Mouse (Mus musculus) lung, embryonic 14.5 days (tissue): ENCODE data around the gene Zbtb11. TPM values are rescaled to one million over a fixed set of nuclear protein-coding genes. Genes with fewer than 3 reads are reported as not detected.
A peak's percentile ranks its signal among the peaks of the same experiment; 100 is the strongest.
"Not testable (repeated sequence)": the region's sequence is repeated elsewhere in the genome, so short reads cannot be mapped to it uniquely, and the experiment has no call there.

Experiments
- ATAC-seq: fragments of 200-750 bp; cut with Nextera tagmentation; 2 replicates; pipeline ENCODE4 v1.8.0; 2017; ENCODE audit warnings: mild to moderate bottlenecking, moderate TSS enrichment, moderate library complexity; ENCODE audit not compliant: insufficient read depth
- DNase-seq: peaks from one replicate; pipeline ENCODE4 v3.0.0-alpha.2; 2015
- H3K27ac ChIP-seq: fragments of 300-500 bp; sonication (generic); 2 replicates; pipeline ENCODE4 v1.5.1; 2014; ENCODE audit warnings: low read depth, mild to moderate bottlenecking, moderate library complexity
- H3K27me3 ChIP-seq: fragments of 300-500 bp; sonication (generic); 2 replicates; pipeline ENCODE4 v1.6.1; 2014; ENCODE audit warnings: low read length, control low read depth; ENCODE audit not compliant: insufficient read depth
- H3K36me3 ChIP-seq: fragments of 300-500 bp; sonication (generic); 2 replicates; pipeline ENCODE4 v1.6.1; 2014; ENCODE audit warnings: control low read depth; ENCODE audit not compliant: insufficient read depth
- H3K4me1 ChIP-seq: fragments of 300-500 bp; sonication (generic); 2 replicates; pipeline ENCODE4 v1.6.1; 2014; ENCODE audit warnings: antibody characterized with exemption, control low read depth; ENCODE audit not compliant: insufficient read depth
- H3K4me2 ChIP-seq: fragments of 300-500 bp; sonication (generic); 2 replicates; pipeline ENCODE4 v1.6.1; 2014; ENCODE audit warnings: mild to moderate bottlenecking
- H3K4me3 ChIP-seq: fragments of 300-500 bp; sonication (generic); 2 replicates; pipeline ENCODE4 v1.5.1; 2014; ENCODE audit warnings: low read depth, low read length
- H3K9ac ChIP-seq: fragments of 300-500 bp; sonication (generic); 2 replicates; pipeline ENCODE4 v1.6.1; 2014
- H3K9me3 ChIP-seq: fragments of 300-500 bp; sonication (generic); 2 replicates; pipeline ENCODE4 v1.6.1; 2016; ENCODE audit warnings: low read depth, low read length, control low read depth
- CTCF ChIP-seq: IDR thresholded peaks from 2 replicates; pipeline ENCODE4 v1.5.1; 2016; ENCODE audit warnings: antibody characterized with exemption, low read depth
- WGBS: fragments of 180-500 bp; shearing (Covaris S2); extraction: QIAGEN DNeasy Blood & Tissue Kit; methylation state at CpG from one replicate; pipeline ENCODE4 v1.1.7; 2014; 5-methylcytosine and 5-hydroxymethylcytosine counted together
- polyA plus RNA-seq: library from polyadenylated mRNA; unstranded; fragments of >200 nt; fragmentation: Nextera tagmentation; extraction: Ambion mirVana; gene quantifications from 2 replicates; pipeline ENCODE4 v1.2.1, GENCODE M21; 2014

The Zbtb11 gene
- polyA plus RNA-seq, 1 experiment from 2014 or later, result 22.1 TPM

GRCm38 (mm10) chr16:56038090-56038489 is 64.4 kb downstream of the Zbtb11 start:
- peak overlapping the region; percentile 72 for H3K4me3 ChIP-seq
- peak overlapping the region; percentile 81 for H3K9ac ChIP-seq
- TF ChIP-seq CTCF, result no peak
- peaks cover 26% of the 10 kb centered on the region for H3K36me3 ChIP-seq
- H3K4me2 ChIP-seq, result peak overlapping the region; percentile 89
- ATAC-seq (0 out of 2 replicates have a peak, but pooled peaks have one; percentile 29), DNase-seq (no peak)
- H3K27me3 ChIP-seq, result no peaks in the 10 kb centered on the region
- H3K4me1 ChIP-seq, result 0 out of 2 replicates have a peak, but pooled peaks cover 6% of the 10 kb centered on the region
- H3K9me3 ChIP-seq, result no peaks in the 10 kb centered on the region
- 24% methylated on average over 8 of the region's 8 CpGs for WGBS
- peak overlapping the region; percentile 82 for H3K27ac ChIP-seq

DNA sequence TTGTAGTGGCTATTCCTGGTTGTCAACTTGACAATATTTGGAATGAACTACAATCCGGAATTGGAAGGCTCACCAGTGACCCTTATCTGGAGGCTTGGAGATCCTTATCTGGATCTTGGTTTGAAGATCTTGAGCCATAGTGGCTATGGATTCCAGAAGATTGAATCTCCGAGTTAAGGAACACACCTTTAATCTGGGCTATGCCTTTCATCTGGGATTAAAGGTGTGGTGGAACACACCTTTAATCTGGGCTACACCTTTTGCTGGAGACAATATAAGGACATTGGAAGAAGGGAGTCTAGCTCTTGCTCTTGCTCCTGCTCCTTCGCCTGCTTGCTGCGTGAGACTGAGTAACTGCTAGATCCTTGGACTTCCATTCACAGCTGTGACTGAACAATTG is 74.4 kb downstream of the Zbtb11 start, which contains the start of gene Senp7:
Gene Senp7, plus strand, starts transcription at position 301 of the 400 bp plus-strand sequence.
- not testable (repeated sequence) for ATAC-seq, H3K4me1 ChIP-seq, H3K27ac ChIP-seq, H3K9me3 ChIP-seq, H3K36me3 ChIP-seq, H3K27me3 ChIP-seq, H3K4me2 ChIP-seq, H3K9ac ChIP-seq, DNase-seq, H3K4me3 ChIP-seq
- no CpG with 5 or more reads among the region's 4 CpGs for WGBS

- H3K27me3 ChIP-seq, result no peaks in the 10 kb centered on the region
- WGBS, result 81% methylated on average over 3 of the region's 3 CpGs
- TF ChIP-seq CTCF, result no peak
Measured at GRCm38 (mm10) chr16:56055911-56056310, 82.2 kb downstream of the Zbtb11 start.

DNA sequence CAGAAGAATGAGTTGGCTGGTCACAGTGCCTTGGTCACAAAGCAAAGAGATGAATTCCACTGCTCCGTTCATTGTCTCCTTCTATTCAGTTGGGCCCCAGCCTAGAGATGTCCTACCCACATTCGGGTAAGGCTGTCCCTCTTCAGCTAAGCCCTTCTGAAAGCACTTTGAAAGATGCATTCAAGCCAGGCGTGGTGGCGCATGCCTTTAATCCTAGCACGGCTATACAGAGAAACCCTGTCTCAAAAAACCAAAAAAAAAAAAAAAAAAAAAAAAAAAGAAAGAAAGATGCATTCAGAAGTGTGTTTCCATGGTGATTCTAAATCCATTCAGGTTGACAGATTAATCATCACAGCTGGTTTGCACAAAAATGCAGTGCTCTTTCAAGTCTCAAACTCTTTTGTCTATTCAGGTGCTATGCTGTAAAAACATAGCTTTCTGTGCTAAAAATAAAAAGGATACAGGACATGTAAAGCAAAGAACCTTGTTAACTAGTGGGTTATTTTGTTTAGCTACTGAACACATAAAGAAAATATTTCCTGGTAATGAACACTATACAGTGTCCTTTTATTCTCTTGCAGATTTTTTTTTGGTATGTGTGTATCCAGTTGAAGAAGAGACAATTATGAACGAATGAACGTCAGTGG is 83.4 kb downstream of the Zbtb11 start:
- Histone ChIP-seq H3K9me3 (no peaks in the 10 kb centered on the region), H3K9ac (no peak overlapping the region), H3K4me2 (no peak overlapping the region), H3K4me1 (no peaks in the 10 kb centered on the region), H3K27me3 (no peaks in the 10 kb centered on the region), H3K4me3 (no peak overlapping the region), H3K27ac (no peak overlapping the region), H3K36me3 (no peaks in the 10 kb centered on the region)
- no peak for TF ChIP-seq CTCF
- 71% methylated on average over 7 of the region's 7 CpGs for WGBS
- ATAC-seq (no peak), DNase-seq (no peak)

More at GRCm38 (mm10) chr16:56055911-56056310, 82.2 kb downstream of the Zbtb11 start:
- no peak overlapping the region for H3K4me3 ChIP-seq
- no peaks in the 10 kb centered on the region for H3K36me3 ChIP-seq
- H3K9ac ChIP-seq, result no peak overlapping the region
- H3K9me3 ChIP-seq, result no peaks in the 10 kb centered on the region
- H3K4me2 ChIP-seq, result no peak overlapping the region
- no peaks in the 10 kb centered on the region for H3K4me1 ChIP-seq
- ATAC-seq (no peak), DNase-seq (no peak)
- no peak overlapping the region for H3K27ac ChIP-seq

- H3K36me3 ChIP-seq, result no peaks in the 10 kb centered on the region
- DNase-seq (no peak), ATAC-seq (no peak)
- no peak overlapping the region for H3K27ac ChIP-seq
- no peaks in the 10 kb centered on the region for H3K4me1 ChIP-seq
- no peak for TF ChIP-seq CTCF
- no peak overlapping the region for H3K4me3 ChIP-seq
- H3K9me3 ChIP-seq, result no peaks in the 10 kb centered on the region
- 77% methylated on average over 10 of the region's 10 CpGs for WGBS
- no peaks in the 10 kb centered on the region for H3K27me3 ChIP-seq
- H3K4me2 ChIP-seq, result no peak overlapping the region
- no peak overlapping the region for H3K9ac ChIP-seq
Measured at GRCm38 (mm10) chr16:56058151-56058550, 84.5 kb downstream of the Zbtb11 start.

Other genes starting within 250 kb of the Zbtb11 start
- 5.8 and 6.3 TPM in 2 replicates for gene Nfkbiz, start 135.0 kb upstream of the Zbtb11 start, polyA plus RNA-seq
- 1.4 and 1.7 TPM in 2 replicates for gene Nxpe3, start 78.6 kb upstream of the Zbtb11 start, polyA plus RNA-seq
- gene Cep97, start 39.0 kb upstream of the Zbtb11 start, polyA plus RNA-seq, result 11.9 and 14.0 TPM in 2 replicates
- gene Rpl24, start 7.6 kb upstream of the Zbtb11 start, polyA plus RNA-seq, result 845 and 899 TPM in 2 replicates
- 231 and 252 TPM in 2 replicates for gene Pcnp, start 55.9 kb downstream of the Zbtb11 start, polyA plus RNA-seq
- gene Trmt10c, start 63.9 kb downstream of the Zbtb11 start, polyA plus RNA-seq, result 27.5 and 30.2 TPM in 2 replicates
- 29.6 and 30.3 TPM in 2 replicates for gene Senp7, start 74.5 kb downstream of the Zbtb11 start, polyA plus RNA-seq
- gene Impg2, start 230.4 kb downstream of the Zbtb11 start, polyA plus RNA-seq, result 0.09 and 0.34 TPM in 2 replicates